Mouse (Mus musculus) ovary, postnatal 14 days (tissue): ENCODE measurements around the gene Scaf1.
A peak's percentile ranks its signal among the peaks of the same experiment; 100 is the strongest.
"Not testable (repeated sequence)": the region's sequence is repeated elsewhere in the genome, so short reads cannot be mapped to it uniquely, and the experiment has no call there.

ENCODE experiments used
- DNase-seq: peaks from one replicate; pipeline ENCODE4 v3.0.0; 2022; ENCODE audit warnings: low spot score

Scaf1 gene

GRCm38 (mm10) chr7:45043307-45043706 lies 27.1 kb upstream of the Scaf1 start:
- no peak for DNase-seq

GRCm38 (mm10) chr7:45040851-45041250 lies 24.7 kb upstream of the Scaf1 start:
- no peak for DNase-seq

GRCm38 (mm10) chr7:45038411-45038810 lies 22.2 kb upstream of the Scaf1 start:
- DNase-seq: no peak

- DNase-seq: no peak
These were observed 21.7 kb upstream of the Scaf1 start for GRCm38 (mm10) chr7:45037720-45038361.

DNA sequence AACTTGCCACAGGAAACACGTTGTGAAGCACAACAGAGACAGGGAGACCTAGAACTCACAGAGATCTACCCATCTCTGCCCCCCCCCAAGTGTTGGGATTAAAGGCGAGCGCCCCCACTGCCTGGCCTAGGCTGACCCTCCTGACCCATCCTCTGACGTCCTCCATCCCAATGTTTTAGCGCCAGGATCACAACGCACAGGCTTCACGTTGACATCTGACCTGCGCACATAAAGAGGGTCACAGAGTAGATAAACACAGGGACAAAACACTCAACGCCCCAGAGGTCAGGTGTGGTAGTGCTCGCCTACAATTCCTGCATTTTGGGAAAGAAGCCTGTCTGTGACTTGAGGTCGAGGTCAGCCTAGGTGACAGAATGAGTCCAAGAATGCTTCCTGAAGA lies 20.5 kb upstream of the Scaf1 start:
- no peak for DNase-seq

- DNase-seq: no peak
These were observed 19.5 kb upstream of the Scaf1 start for GRCm38 (mm10) chr7:45035631-45036030.

- no peak for DNase-seq
These were observed 17.7 kb upstream of the Scaf1 start for GRCm38 (mm10) chr7:45033722-45034359.

DNA sequence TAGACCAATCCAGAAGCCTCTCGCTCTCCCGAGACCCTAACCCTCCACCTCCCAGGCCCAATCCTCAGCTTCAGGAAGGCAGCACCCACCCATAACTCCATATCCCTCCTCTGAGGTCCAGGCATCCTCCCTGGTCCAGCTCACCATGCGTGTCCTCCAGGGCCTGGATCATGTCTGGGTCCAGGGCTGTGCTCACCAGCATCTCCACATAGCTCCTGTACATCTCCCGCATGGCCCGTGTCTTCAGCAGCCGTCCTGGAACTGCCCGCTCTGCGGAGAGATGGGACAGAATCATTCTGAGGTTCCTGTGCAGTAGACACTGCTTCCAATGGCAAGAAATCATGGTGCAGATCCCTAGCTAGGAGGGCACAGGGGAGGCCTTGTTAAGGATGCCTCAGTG lies 14.7 kb upstream of the Scaf1 start:
- DNase-seq: no peak

- DNase-seq: no peak
These were observed 13.8 kb upstream of the Scaf1 start for GRCm38 (mm10) chr7:45029995-45030394.

DNA sequence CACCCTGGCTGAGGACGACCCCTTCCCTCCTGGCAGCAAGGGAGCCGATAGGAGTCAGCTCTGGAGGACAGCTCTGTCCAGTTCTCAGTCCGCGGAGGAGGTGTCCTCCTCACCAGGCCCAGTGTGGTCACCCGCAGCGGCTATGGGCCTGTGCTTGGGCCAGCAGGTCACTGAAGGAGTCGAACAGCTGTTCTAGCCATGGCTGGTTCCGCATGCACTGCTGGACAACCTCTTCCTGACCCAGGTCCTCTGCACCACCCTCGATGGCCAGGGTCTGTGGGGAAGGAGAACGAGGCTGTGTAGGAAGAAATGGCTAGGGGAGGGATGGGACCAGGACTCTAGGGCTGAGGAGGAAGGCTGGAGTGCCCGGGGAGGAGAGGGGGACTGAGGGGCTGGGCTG lies 12.2 kb upstream of the Scaf1 start:
- DNase-seq: no peak

DNA sequence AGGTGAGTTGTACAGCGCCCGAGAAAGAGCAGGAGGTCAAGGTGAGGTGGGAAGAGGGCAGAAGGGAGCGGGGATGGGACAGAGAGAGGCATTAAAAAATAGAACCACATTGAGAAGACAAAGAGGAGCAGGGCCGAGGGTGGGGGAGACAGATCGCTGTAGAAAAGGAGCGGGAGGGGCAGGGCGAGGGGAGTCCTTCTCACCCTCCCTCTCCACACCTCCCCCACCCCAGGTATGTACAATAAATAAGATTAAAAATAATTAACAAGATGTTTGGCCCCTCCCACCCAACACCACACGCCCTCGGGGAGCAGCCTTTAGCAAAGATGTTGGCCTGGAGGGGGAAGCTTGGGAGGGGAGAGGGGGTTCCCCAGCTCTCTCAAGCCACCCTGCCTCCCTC lies 11.6 kb upstream of the Scaf1 start:
- no peak for DNase-seq

DNA sequence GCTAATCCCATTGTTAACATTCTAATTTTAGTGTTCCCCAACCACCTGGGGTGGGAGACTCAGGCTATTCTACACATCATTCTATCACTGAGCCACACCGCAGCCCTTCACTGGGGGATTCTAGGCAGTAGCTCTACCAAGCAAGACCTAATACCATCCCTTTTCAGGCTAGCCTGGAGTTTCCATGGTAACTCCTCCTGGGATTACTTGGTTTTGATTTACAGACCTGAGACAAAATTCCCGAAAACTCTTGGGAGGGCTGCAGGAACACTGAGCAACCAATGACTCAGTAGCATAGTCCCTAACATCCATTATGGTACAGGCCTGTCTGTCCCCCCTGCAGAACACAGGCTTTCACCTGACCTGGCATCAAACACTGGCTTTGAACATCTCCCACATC lies 10.1 kb upstream of the Scaf1 start:
- no peak for DNase-seq

- DNase-seq: no peak
These were observed 9.5 kb upstream of the Scaf1 start for GRCm38 (mm10) chr7:45025601-45026220.

GRCm38 (mm10) chr7:45024281-45025248 lies 8.4 kb upstream of the Scaf1 start:
- DNase-seq: no peak

GRCm38 (mm10) chr7:45023711-45024110 lies 7.5 kb upstream of the Scaf1 start:
- DNase-seq: not testable (repeated sequence)

DNA sequence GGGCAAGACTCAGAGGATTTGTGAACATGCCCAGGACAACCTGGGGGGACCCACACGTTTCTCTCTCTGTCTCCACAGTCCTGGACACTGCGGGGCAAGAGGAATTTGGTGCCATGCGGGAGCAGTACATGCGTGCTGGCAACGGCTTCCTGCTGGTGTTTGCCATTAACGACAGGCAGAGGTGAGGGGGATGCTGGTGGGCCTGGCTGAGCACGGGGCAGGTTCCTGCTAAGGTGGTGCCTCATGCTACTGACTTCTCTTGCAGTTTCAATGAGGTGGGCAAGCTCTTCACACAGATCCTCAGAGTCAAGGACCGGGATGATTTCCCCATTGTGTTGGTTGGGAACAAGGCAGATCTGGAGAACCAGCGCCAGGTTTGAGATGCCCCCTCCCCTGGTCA lies 4.1 kb upstream of the Scaf1 start:
- no peak for DNase-seq

DNA sequence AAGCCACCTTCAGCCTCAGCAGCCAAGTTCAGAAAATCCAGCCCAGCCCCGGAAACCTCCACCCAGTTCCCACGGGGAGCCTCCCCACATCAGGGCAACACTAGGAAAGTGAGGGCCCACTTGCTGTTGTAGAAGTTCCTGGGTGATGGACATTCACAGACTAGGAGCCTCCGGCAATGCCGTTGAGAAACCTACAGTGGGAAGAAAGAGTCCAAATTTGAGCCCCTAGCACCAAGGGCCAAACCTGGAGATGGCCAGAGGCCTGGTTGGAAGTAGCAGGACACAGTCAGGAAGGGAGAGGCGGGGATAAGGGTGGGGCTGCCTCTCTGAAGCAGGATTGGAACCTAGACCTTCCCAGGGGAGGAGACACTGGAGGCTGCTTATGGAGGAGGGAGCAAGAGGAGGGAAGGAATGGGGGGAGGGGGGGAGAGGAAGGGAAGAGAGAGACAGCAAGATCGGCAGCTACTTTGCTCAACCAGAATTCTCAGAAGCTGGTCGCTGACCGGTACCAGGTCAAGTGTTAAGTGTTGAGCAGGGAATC lies 2.9 kb upstream of the Scaf1 start:
- no peak for DNase-seq

- peak; percentile 79 for DNase-seq
These were observed 1.3 kb upstream of the Scaf1 start, which contains the start of gene Rras for GRCm38 (mm10) chr7:45017242-45018061. Gene Rras, plus strand, starts transcription at chr7:45017961.

DNA sequence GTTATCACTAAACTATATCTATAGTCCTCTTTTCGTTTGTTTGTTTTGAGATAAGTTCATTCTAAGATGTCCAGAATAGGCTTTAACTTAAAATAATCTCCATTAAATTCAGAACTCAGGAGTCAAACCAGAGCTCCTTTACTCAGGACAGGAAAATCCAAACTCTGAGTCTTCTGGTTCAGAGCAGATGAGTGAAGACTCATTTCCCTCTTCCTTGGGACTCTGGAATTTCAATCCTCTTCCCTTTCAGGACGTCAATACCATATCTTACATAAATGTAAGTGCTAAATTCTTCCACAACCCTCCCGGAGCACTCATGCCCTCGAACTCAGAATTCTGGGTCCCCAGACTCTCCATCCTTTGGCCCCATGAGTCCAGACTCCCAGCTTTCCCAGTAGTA lies 598 bp upstream of the Scaf1 start:
- no peak for DNase-seq

DNA sequence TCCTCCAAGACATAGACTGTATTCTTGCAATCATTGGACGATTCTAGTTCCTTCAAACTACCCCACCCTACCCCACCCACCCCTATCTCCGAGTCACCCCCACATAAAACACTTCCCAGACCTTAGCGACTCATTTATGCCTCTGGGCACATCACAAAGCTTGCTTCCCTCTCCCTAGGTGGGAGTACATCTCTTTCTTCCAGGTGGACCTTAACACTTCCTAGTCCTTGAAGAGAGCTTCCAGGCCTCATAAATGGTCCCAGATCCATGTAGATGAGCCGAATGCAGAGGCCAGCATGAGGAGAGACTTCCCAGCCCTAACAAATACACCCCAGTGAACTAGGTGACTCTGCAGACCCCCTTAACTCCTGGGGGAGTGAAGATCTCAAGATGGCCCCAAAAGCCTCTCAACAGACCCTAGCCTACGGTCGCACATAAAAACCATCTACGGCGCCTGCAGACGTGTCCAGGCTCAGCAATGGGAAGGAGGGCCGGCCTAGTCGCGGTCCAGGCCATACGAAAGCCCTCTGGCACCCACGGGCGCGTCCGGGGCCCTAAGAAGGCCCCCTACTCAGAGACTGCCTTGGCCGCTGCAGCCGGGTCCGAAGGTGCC lies 713 bp downstream of the Scaf1 start:
- no peak for DNase-seq

DNA sequence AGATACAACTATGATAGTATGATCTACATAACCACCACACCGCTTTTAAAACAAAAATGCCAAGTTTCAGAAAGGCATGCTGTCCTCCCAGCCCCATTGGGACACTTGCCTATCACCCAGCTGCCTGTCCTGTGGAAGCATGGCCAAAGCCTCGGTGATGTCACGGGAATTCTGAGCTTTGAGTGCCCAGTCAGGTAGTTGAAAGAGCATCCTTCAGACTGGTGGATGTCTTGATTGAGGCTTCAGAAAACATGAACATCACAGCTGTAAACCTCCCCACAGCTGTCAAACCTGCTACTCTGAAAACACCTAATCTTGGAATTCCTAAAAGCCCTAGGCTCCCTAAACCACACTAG lies 2.1 kb downstream of the Scaf1 start:
- no peak for DNase-seq
